Mouse (Mus musculus) testis, adult 2 months (tissue): Measurements from ENCODE around the gene Cenpc1. TPM values are rescaled to one million over a fixed set of nuclear protein-coding genes. Genes with fewer than 3 reads are reported as not detected.

Experiments
- H3K27ac ChIP-seq: fragments of 200-500 bp; 2 replicates; pipeline ENCODE4 v1.5.1; 2012; ENCODE audit warnings: low read depth, low read length; ENCODE audit not compliant: control insufficient read depth, insufficient read depth
- H3K27me3 ChIP-seq: fragments of 200-500 bp; 2 replicates; pipeline ENCODE4 v1.6.1; 2012; ENCODE audit warnings: mild to moderate bottlenecking, low read length, moderate library complexity; ENCODE audit not compliant: control insufficient read depth, insufficient read depth
- H3K36me3 ChIP-seq: fragments of 200-500 bp; 2 replicates; pipeline ENCODE4 v1.6.1; 2012; ENCODE audit warnings: mild to moderate bottlenecking, low read length; ENCODE audit not compliant: control insufficient read depth, insufficient read depth
- H3K4me1 ChIP-seq: fragments of 200-500 bp; 2 replicates; pipeline ENCODE4 v1.6.1; 2012; ENCODE audit warnings: low read length; ENCODE audit not compliant: control insufficient read depth, insufficient read depth
- H3K4me3 ChIP-seq: fragments of 200-500 bp; 2 replicates; pipeline ENCODE4 v1.5.1; 2012; ENCODE audit warnings: low read depth, mild to moderate bottlenecking, low read length, moderate library complexity, mixed read lengths; ENCODE audit not compliant: control insufficient read depth
- CTCF ChIP-seq: fragments of 200-500 bp; IDR thresholded peaks from 2 replicates; pipeline ENCODE4 v1.5.1; 2012; ENCODE audit warnings: low read depth, mild to moderate bottlenecking, inconsistent platforms, low read length, moderate library complexity; ENCODE audit not compliant: control insufficient read depth, insufficient read depth, insufficient replicate concordance
- POLR2A ChIP-seq: fragments of 200-500 bp; IDR thresholded peaks from 2 replicates; pipeline ENCODE4 v1.6.1; 2012; ENCODE audit warnings: low read depth, mild to moderate bottlenecking, inconsistent platforms, low read length, moderate library complexity; ENCODE audit not compliant: control insufficient read depth
- polyA plus RNA-seq: library from polyadenylated mRNA; depleted of rRNA; stranded (reverse); fragments of >200 nt; gene quantifications from 2 replicates; pipeline ENCODE4 v1.2.3, GENCODE M21; 2012; rRNA removed

The Cenpc1 gene
- 6.1 and 6.8 TPM in 2 replicates for polyA plus RNA-seq

DNA sequence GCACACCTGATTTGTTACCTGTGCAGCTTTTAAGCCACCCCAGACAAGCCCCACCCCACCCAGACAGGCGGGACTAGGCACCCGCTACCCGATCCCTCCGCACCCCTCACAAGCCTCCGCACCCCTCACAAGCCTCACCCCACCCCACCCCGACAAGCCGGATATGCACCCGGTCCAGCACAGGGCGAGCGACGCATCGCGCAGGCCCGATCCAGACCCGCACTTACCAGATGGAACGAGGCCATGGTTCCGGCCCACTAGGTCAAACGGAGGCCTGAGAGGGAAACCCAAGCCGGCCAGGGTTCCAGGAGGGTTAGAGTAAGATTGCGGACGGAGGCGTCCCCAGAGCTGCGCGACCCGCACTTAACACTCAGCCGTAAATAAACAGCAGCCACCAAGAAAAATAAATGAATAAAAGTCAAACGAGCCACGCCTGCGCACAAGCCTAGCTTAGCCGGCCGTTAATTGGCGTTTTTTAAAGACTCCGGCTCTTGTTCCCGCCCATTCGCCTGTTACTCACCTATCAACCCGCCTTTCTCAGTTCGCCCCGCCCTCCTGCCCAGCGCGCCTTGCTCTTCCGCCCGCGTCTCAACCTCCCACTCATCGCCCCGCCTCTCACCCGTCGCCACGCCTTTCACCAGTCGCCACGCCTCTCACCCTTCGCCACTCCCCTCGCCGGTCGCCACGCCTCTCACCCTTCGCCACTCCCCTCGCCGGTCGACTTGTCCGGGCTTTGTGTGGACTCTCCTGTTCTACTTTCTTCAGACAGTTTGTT lies at the start of gene Cenpc1:
Gene Cenpc1, minus strand, starts transcription at position 483 of the 775 bp plus-strand sequence.
- TF ChIP-seq POLR2A (peak; percentile 58), CTCF (no peak)
- H3K4me3 ChIP-seq = peak within 1 kb of the TSS; percentile 99
- H3K27me3 ChIP-seq = no peaks in the 10 kb centered on the region
- peaks cover 6% of the 10 kb centered on the region for H3K4me1 ChIP-seq
- no peaks in the 10 kb centered on the region for H3K36me3 ChIP-seq
- peak within 1 kb of the TSS; percentile 98 for H3K27ac ChIP-seq

- no peaks in the 10 kb centered on the region; the same call in 1 of the 2 replicates for H3K36me3 ChIP-seq
- no peak overlapping the region for H3K4me3 ChIP-seq
- TF ChIP-seq CTCF (no peak), POLR2A (no peak)
- no peaks in the 10 kb centered on the region for H3K27me3 ChIP-seq
- H3K4me1 ChIP-seq = no peaks in the 10 kb centered on the region
- no peak overlapping the region for H3K27ac ChIP-seq
These were observed 48.6 kb upstream of the Cenpc1 start for GRCm38 (mm10) chr5:86113997-86114396.

DNA sequence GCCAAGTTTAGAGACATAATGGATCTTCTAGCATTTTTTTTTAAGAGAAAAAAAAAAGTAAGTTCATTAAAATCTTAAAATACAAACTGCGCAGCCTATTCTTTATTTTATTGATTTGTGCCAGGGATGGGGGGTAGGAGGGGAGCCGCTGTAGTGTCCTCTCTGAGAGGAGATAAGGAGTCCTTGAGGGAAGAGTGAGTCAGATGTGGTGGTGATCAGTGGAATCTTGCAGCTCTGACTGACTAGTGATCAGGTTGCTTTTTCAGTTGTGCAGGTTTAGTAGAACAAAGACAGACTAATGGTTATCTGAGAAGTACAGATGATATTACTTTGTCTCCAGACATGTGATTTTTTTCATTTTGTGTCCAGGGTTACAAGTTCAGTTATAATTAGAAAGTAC lies 47.7 kb upstream of the Cenpc1 start:
- H3K27me3 ChIP-seq = no peaks in the 10 kb centered on the region
- TF ChIP-seq POLR2A = no peak
- TF ChIP-seq CTCF = no peak
- H3K4me3 ChIP-seq = no peak overlapping the region

DNA sequence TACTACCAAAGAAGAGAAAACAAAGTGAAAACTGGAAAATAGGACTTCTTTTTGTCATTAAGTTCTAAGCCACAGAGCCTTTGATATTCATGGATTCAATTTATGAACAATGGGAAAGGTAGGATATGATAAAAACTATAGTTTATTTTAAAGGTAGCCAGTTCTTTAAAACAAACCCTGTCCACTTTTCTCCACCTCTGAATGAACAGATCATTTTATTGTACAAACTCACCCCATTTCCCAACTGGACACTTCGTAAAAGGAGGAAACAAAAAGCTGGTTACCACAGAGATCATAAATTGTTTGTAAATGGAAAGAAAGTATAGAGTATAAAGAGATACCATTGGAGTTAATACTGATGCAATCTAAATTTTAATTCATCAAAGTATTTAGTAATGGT lies 45.7 kb upstream of the Cenpc1 start:
- no peak overlapping the region for H3K4me3 ChIP-seq
- H3K36me3 ChIP-seq = no peaks in the 10 kb centered on the region; the same call in 1 of the 2 replicates
- no peaks in the 10 kb centered on the region for H3K4me1 ChIP-seq
- TF ChIP-seq CTCF = no peak
- no peak for TF ChIP-seq POLR2A
- H3K27ac ChIP-seq = no peak overlapping the region
- no peaks in the 10 kb centered on the region for H3K27me3 ChIP-seq

More for the DNA sequence above, 47.7 kb upstream of the Cenpc1 start:
- no peaks in the 10 kb centered on the region for H3K4me1 ChIP-seq
- H3K27ac ChIP-seq = no peak overlapping the region
- H3K36me3 ChIP-seq = no peaks in the 10 kb centered on the region; the same call in 1 of the 2 replicates

GRCm38 (mm10) chr5:86106610-86107009 lies 41.2 kb upstream of the Cenpc1 start:
- TF ChIP-seq POLR2A (no peak), CTCF (no peak)
- Histone ChIP-seq H3K36me3 (no peaks in the 10 kb centered on the region), H3K27ac (no peak overlapping the region), H3K4me1 (no peaks in the 10 kb centered on the region), H3K27me3 (no peaks in the 10 kb centered on the region), H3K4me3 (no peak overlapping the region)

GRCm38 (mm10) chr5:86102176-86102575 lies 36.8 kb upstream of the Cenpc1 start:
- no peaks in the 10 kb centered on the region for H3K4me1 ChIP-seq

DNA sequence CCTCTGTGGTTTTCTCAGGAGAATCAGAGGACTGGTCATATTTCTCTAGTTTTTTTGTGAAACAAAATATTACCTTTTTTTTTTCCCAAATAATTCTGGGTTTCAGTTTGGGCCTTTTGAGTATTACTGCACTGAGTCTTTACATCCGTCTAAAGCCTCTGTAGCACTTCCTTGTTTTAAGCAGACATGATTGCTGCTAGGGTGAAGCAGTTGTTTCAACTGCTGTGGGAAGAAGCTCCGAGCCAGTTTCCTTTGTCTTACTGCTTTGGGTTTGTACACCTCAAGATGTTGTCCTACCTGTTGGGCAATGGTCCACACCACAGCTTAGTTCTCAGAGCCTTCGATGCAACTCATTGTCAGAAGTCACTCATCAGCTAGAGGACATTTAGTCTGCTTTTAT lies 35.2 kb upstream of the Cenpc1 start:
- Histone ChIP-seq H3K36me3 (no peaks in the 10 kb centered on the region), H3K27me3 (no peaks in the 10 kb centered on the region), H3K27ac (no peak overlapping the region), H3K4me1 (no peaks in the 10 kb centered on the region), H3K4me3 (no peak overlapping the region)
- TF ChIP-seq CTCF (no peak), POLR2A (no peak)

More at GRCm38 (mm10) chr5:86102176-86102575, 36.8 kb upstream of the Cenpc1 start:
- TF ChIP-seq POLR2A (no peak), CTCF (no peak)
- Histone ChIP-seq H3K36me3 (no peaks in the 10 kb centered on the region), H3K27ac (no peak overlapping the region), H3K27me3 (no peaks in the 10 kb centered on the region), H3K4me3 (no peak overlapping the region)

GRCm38 (mm10) chr5:86098988-86099387 lies 33.6 kb upstream of the Cenpc1 start:
- H3K27ac ChIP-seq = no peak overlapping the region
- no peak for TF ChIP-seq POLR2A
- TF ChIP-seq CTCF = no peak
- H3K27me3 ChIP-seq = no peaks in the 10 kb centered on the region

More at GRCm38 (mm10) chr5:86098988-86099387, 33.6 kb upstream of the Cenpc1 start:
- no peaks in the 10 kb centered on the region for H3K36me3 ChIP-seq
- no peak overlapping the region for H3K4me3 ChIP-seq
- H3K4me1 ChIP-seq = no peaks in the 10 kb centered on the region
